Mouse (Mus musculus): ENCODE data around the gene D630039A03Rik. TPM values are rescaled to one million over a fixed set of nuclear protein-coding genes. Genes with fewer than 3 reads are reported as not detected.

D630039A03Rik gene
- total RNA-seq, 2 experiments from 2014 or later = 9.7 to 14.0 TPM

Other genes with a start within 250 kb of the D630039A03Rik start
- 100 to 1,000 TPM; 191 to 192 TPM for gene Akap2, start 198.6 kb downstream of the D630039A03Rik start, total RNA-seq (2021)
- 100 to 1,000 TPM; 260 to 272 TPM for gene Txn1, start 40.1 kb upstream of the D630039A03Rik start, total RNA-seq (2021)
- gene Txndc8, start 92.8 kb upstream of the D630039A03Rik start, total RNA-seq (2021) = not detected

Data from adrenal gland, adult 18-20 months (tissue).